Mouse (Mus musculus): ENCODE measurements around the gene Eif4g3. TPM values are rescaled to one million over a fixed set of nuclear protein-coding genes. Genes with fewer than 3 reads are reported as not detected.

Eif4g3 gene
- polyA plus RNA-seq, 1 experiment from 2014 or later: 37.0 TPM

DNA sequence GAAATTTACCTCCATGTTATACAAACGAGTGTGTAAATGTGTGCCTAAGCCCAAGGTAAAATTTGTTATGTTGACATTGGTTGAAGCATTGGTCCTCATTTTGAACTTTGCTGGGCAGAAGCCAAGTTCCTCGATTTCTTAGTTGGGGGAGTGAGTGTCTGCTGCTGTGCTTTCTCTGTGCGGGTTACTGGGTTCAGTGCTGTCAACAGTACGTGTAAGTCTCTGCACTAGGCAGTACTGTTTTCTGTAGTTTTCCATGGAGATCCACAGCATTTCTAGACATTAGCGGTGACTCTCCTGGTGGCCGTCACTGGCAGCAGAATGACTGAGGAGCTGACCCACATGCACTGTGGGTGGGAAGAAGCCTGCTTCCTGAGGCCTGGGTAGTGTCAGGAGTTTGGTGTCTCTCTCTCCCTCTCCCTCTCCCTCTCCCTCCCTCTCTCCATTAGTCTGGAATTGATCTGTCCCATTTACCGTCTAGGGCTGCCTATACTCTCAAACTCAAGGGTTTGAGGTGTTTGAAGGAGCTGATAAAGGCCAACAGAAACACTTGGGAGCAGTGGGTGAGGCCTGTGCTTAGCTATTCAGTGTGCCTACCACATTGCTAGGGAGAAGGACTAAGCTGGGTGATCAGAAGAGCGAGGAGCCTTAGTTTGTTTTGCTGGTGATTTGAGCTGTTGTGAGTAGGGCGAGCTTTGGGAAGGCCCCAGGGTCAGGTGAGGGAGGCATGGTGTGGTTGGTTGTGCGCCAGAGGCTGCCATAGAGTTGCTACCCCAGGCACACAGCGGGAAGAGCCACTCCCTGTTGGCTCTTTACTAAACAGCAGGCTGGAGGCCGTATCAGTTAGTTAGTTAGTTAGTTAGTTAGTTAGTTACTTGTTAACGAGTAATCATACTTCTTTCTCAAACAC lies 45.8 kb downstream of the Eif4g3 start:
- Histone ChIP-seq H3K27me3 (replicated peaks; ENCODE audit: control insufficient read depth, insufficient read depth, low read length) (no peaks in the 10 kb centered on the region), H3K4me2 (ENCODE audit: low read length) (no peak overlapping the region), H3K4me1 (replicated peaks; ENCODE audit: control insufficient read depth, insufficient read depth, low read length) (peaks cover 17% of the 10 kb centered on the region; the same call in 1 of the 2 replicates), H3K4me3 (ENCODE audit: low read depth, low read length) (no peak overlapping the region), H3K36me3 (ENCODE audit: control insufficient read depth, insufficient read depth, low read length) (peaks cover 13% of the 10 kb centered on the region), H3K9ac (ENCODE audit: low read length) (no peak overlapping the region), H3K9me3 (ENCODE audit: control insufficient read depth, low read length) (no peaks in the 10 kb centered on the region), H3K27ac (ENCODE audit: low read depth) (no peak overlapping the region; the same call in 1 of the 2 replicates)
- ATAC-seq (replicated peaks; ENCODE audit: low FRiP score, low TSS enrichment, low read depth): peak; percentile 41
- WGBS: 46% methylated on average over 13 of the region's 13 CpGs
- DNase-seq (ENCODE audit: low spot score): no peak

DNA sequence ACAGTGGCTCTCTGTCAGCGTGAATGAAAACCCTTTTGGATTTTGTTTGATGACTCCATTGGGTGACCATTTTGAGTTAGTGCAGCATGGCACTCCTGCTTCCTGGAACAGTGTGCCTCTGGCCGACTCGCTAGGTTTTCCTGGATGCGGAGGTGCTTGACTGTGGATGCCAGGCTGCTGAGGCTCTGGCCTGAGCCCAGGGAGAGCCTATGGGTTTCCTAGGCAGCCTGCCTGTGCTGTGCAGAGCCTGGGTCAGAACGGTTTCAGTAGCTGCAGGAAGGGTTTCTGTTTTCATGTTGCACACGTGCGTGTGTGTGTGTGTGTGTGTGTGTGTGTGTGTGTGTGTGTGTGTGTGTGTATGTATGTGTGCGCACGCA lies 46.4 kb downstream of the Eif4g3 start:
- H3K27me3 ChIP-seq (replicated peaks; ENCODE audit: control insufficient read depth, insufficient read depth, low read length): no peaks in the 10 kb centered on the region
- H3K4me3 ChIP-seq (ENCODE audit: low read depth, low read length): no peak overlapping the region
- no peaks in the 10 kb centered on the region for H3K9me3 ChIP-seq (ENCODE audit: control insufficient read depth, low read length)
- no peak overlapping the region for H3K9ac ChIP-seq (ENCODE audit: low read length)
- H3K4me2 ChIP-seq (ENCODE audit: low read length): no peak overlapping the region
- ATAC-seq (replicated peaks; ENCODE audit: low FRiP score, low TSS enrichment, low read depth) (no peak), DNase-seq (ENCODE audit: low spot score) (no peak)
- H3K4me1 ChIP-seq (replicated peaks; ENCODE audit: control insufficient read depth, insufficient read depth, low read length): peaks cover 17% of the 10 kb centered on the region; the same call in 1 of the 2 replicates
- no peak overlapping the region for H3K27ac ChIP-seq (ENCODE audit: low read depth)
- H3K36me3 ChIP-seq (ENCODE audit: control insufficient read depth, insufficient read depth, low read length): peaks cover 13% of the 10 kb centered on the region
- whole genome bisulfite sequencing: 75% methylated on average over 9 of the region's 9 CpGs

DNA sequence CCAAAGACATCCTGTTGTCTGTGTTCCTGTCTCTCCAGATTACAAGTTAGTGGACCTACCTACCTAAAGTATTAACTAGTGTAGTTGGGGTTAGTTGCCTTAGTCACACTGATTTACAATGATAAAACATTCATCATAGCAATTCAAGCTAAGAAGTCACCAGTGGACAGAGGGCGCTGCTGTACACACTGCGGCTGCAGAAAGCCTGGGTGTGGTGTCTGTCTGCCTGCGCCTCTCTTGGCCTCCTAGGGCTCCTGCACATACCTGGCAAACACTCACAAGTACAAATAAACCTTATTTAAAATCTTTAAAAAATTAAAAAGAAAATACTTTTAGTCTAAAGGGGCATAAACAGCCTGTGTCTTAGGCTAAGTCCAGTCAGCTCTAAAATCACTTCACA lies 47.8 kb downstream of the Eif4g3 start:
- ATAC-seq (replicated peaks; ENCODE audit: low FRiP score, low TSS enrichment, low read depth) (no peak), DNase-seq (ENCODE audit: low spot score) (no peak)
- 85% methylated on average over 3 of the region's 3 CpGs for WGBS
- no peak overlapping the region for H3K9ac ChIP-seq (ENCODE audit: low read length)
- H3K36me3 ChIP-seq (ENCODE audit: control insufficient read depth, insufficient read depth, low read length): peaks cover 23% of the 10 kb centered on the region
- no peak overlapping the region for H3K4me3 ChIP-seq (ENCODE audit: low read depth, low read length)
- H3K4me1 ChIP-seq (replicated peaks; ENCODE audit: control insufficient read depth, insufficient read depth, low read length): peaks cover 17% of the 10 kb centered on the region; the same call in 1 of the 2 replicates
- no peaks in the 10 kb centered on the region for H3K27me3 ChIP-seq (replicated peaks; ENCODE audit: control insufficient read depth, insufficient read depth, low read length)
- no peak overlapping the region for H3K27ac ChIP-seq (ENCODE audit: low read depth)
- H3K4me2 ChIP-seq (ENCODE audit: low read length): no peak overlapping the region
- no peaks in the 10 kb centered on the region for H3K9me3 ChIP-seq (ENCODE audit: control insufficient read depth, low read length)

GRCm38 (mm10) chr4:138041566-138042256 lies 48.9 kb downstream of the Eif4g3 start:
- no peak overlapping the region for H3K9ac ChIP-seq (ENCODE audit: low read length)
- no peak for DNase-seq (ENCODE audit: low spot score)
- 81% methylated on average over 12 of the region's 12 CpGs for WGBS
- no peaks in the 10 kb centered on the region for H3K9me3 ChIP-seq (ENCODE audit: control insufficient read depth, low read length)
- H3K4me1 ChIP-seq (replicated peaks; ENCODE audit: control insufficient read depth, insufficient read depth, low read length): peaks cover 17% of the 10 kb centered on the region; the same call in 1 of the 2 replicates
- H3K27ac ChIP-seq (ENCODE audit: low read depth): no peak overlapping the region
- H3K4me2 ChIP-seq (ENCODE audit: low read length): no peak overlapping the region
- ATAC-seq (replicated peaks; ENCODE audit: low FRiP score, low TSS enrichment, low read depth): no peak
- H3K4me3 ChIP-seq (ENCODE audit: low read depth, low read length): no peak overlapping the region
- no peaks in the 10 kb centered on the region for H3K27me3 ChIP-seq (replicated peaks; ENCODE audit: control insufficient read depth, insufficient read depth, low read length)
- H3K36me3 ChIP-seq (ENCODE audit: control insufficient read depth, insufficient read depth, low read length): peaks cover 34% of the 10 kb centered on the region

GRCm38 (mm10) chr4:138042257-138042589 lies 49.4 kb downstream of the Eif4g3 start:
- peaks cover 17% of the 10 kb centered on the region; the same call in 1 of the 2 replicates for H3K4me1 ChIP-seq (replicated peaks; ENCODE audit: control insufficient read depth, insufficient read depth, low read length)
- H3K27ac ChIP-seq (ENCODE audit: low read depth): no peak overlapping the region
- no peak overlapping the region for H3K4me3 ChIP-seq (ENCODE audit: low read depth, low read length)
- H3K9ac ChIP-seq (ENCODE audit: low read length): no peak overlapping the region
- 51% methylated on average over 2 of the region's 2 CpGs for WGBS
- no peaks in the 10 kb centered on the region for H3K9me3 ChIP-seq (ENCODE audit: control insufficient read depth, low read length)
- no peak overlapping the region for H3K4me2 ChIP-seq (ENCODE audit: low read length)
- no peaks in the 10 kb centered on the region for H3K27me3 ChIP-seq (replicated peaks; ENCODE audit: control insufficient read depth, insufficient read depth, low read length)
- no peak for ATAC-seq (replicated peaks; ENCODE audit: low FRiP score, low TSS enrichment, low read depth)
- DNase-seq (ENCODE audit: low spot score): no peak
- H3K36me3 ChIP-seq (ENCODE audit: control insufficient read depth, insufficient read depth, low read length): peaks cover 36% of the 10 kb centered on the region

DNA sequence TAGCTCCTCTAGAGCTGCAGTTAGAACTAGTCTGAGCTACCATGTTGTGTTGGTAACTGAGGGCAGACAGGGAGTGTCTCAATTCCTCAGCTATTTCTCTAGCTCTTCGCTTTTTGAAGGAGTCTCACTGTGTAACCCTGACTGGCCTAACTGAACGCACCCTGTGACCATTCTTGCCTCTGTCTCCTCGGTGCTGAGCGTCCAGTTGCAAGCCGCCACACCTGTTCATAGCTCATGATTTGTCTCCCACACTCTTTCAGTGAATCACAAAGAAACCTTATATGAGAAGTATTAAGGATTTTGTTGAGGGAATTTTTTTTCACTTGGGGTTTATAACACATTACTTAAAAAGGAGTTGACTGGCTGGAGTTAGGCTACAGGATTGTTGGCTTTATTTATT lies 49.8 kb downstream of the Eif4g3 start:
- WGBS: 96% methylated on average over 5 of the region's 5 CpGs
- Histone ChIP-seq H3K27me3 (replicated peaks; ENCODE audit: control insufficient read depth, insufficient read depth, low read length) (no peaks in the 10 kb centered on the region), H3K9ac (ENCODE audit: low read length) (no peak overlapping the region), H3K27ac (ENCODE audit: low read depth) (no peak overlapping the region), H3K9me3 (ENCODE audit: control insufficient read depth, low read length) (no peaks in the 10 kb centered on the region), H3K36me3 (ENCODE audit: control insufficient read depth, insufficient read depth, low read length) (peaks cover 40% of the 10 kb centered on the region), H3K4me3 (ENCODE audit: low read depth, low read length) (no peak overlapping the region), H3K4me1 (replicated peaks; ENCODE audit: control insufficient read depth, insufficient read depth, low read length) (peaks cover 15% of the 10 kb centered on the region; the same call in 1 of the 2 replicates), H3K4me2 (ENCODE audit: low read length) (no peak overlapping the region)
- DNase-seq (ENCODE audit: low spot score) (no peak), ATAC-seq (replicated peaks; ENCODE audit: low FRiP score, low TSS enrichment, low read depth) (no peak)

GRCm38 (mm10) chr4:138044841-138045500 lies 52.1 kb downstream of the Eif4g3 start:
- ATAC-seq (replicated peaks; ENCODE audit: low FRiP score, low TSS enrichment, low read depth): no peak
- WGBS: 95% methylated on average over 16 of the region's 16 CpGs
- H3K4me1 ChIP-seq (replicated peaks; ENCODE audit: control insufficient read depth, insufficient read depth, low read length): no peaks in the 10 kb centered on the region
- H3K27ac ChIP-seq (ENCODE audit: low read depth): no peak overlapping the region
- no peak overlapping the region for H3K4me2 ChIP-seq (ENCODE audit: low read length)
- H3K9me3 ChIP-seq (ENCODE audit: control insufficient read depth, low read length): no peaks in the 10 kb centered on the region
- no peak overlapping the region for H3K9ac ChIP-seq (ENCODE audit: low read length)
- no peaks in the 10 kb centered on the region for H3K27me3 ChIP-seq (replicated peaks; ENCODE audit: control insufficient read depth, insufficient read depth, low read length)
- no peak overlapping the region for H3K4me3 ChIP-seq (ENCODE audit: low read depth, low read length)
- no peak for DNase-seq (ENCODE audit: low spot score)
- peaks cover 53% of the 10 kb centered on the region for H3K36me3 ChIP-seq (ENCODE audit: control insufficient read depth, insufficient read depth, low read length)

DNA sequence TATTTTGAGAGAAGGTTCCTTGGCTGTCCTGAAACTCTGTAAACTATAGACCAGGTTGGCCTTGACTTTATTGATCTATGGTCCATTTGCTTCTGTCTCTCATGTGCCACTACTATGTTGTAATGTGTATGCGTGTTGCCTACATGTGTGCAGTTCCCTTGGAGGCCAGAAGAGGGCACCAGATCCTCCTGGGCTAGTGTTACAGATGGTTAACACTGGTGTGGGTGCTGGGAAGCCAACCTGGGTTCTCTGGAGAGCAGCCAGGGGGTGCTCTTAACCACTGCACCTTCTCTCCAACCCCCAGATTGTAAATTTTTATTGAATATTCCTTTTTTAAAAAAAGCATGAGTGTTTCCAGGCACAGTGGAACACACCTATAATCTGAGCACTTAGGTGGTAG lies 53.0 kb downstream of the Eif4g3 start:
- H3K36me3 ChIP-seq (ENCODE audit: control insufficient read depth, insufficient read depth, low read length): peaks cover 46% of the 10 kb centered on the region

More for the DNA sequence above, 53.0 kb downstream of the Eif4g3 start:
- ATAC-seq (replicated peaks; ENCODE audit: low FRiP score, low TSS enrichment, low read depth) (no peak), DNase-seq (ENCODE audit: low spot score) (no peak)
- H3K9me3 ChIP-seq (ENCODE audit: control insufficient read depth, low read length): no peaks in the 10 kb centered on the region
- H3K4me3 ChIP-seq (ENCODE audit: low read depth, low read length): no peak overlapping the region
- H3K4me2 ChIP-seq (ENCODE audit: low read length): no peak overlapping the region
- 95% methylated on average over 1 of the region's 1 CpGs for WGBS
- H3K27me3 ChIP-seq (replicated peaks; ENCODE audit: control insufficient read depth, insufficient read depth, low read length): no peaks in the 10 kb centered on the region
- H3K9ac ChIP-seq (ENCODE audit: low read length): no peak overlapping the region
- no peak overlapping the region for H3K27ac ChIP-seq (ENCODE audit: low read depth)
- no peaks in the 10 kb centered on the region for H3K4me1 ChIP-seq (replicated peaks; ENCODE audit: control insufficient read depth, insufficient read depth, low read length)
